Mouse (Mus musculus): ENCODE data around the gene Tyw3. TPM values are rescaled to one million over a fixed set of nuclear protein-coding genes. Genes with fewer than 3 reads are reported as not detected.
A peak's percentile ranks its signal among the peaks of the same experiment; 100 is the strongest.
"Not testable (repeated sequence)": the region's sequence is repeated elsewhere in the genome, so short reads cannot be mapped to it uniquely, and the experiment has no call there.

Gene Tyw3
- 1.9 and 2.2 TPM in 2 replicates for polyA plus RNA-seq (2012; rRNA removed)

- WGBS, result under 1% methylated on average over 38 of the region's 38 CpGs
- peak; percentile 86 for DNase-seq (ENCODE audit: low read depth, low spot score)
These were observed at the start of gene Tyw3 for GRCm38 (mm10) chr3:154596934-154597554. Tyw3 (minus strand) TSS chr3:154597104.

- no peak for DNase-seq (ENCODE audit: low read depth, low spot score)
- WGBS, result 88% methylated on average over 5 of the region's 5 CpGs
These were observed 36.2 kb upstream of the Tyw3 start for GRCm38 (mm10) chr3:154633091-154633490.

- DNase-seq (ENCODE audit: low read depth, low spot score), result not testable (repeated sequence)
- WGBS, result 43% methylated on average over 2 of the region's 2 CpGs
These were observed 34.4 kb upstream of the Tyw3 start for GRCm38 (mm10) chr3:154631281-154631680.

- DNase-seq (ENCODE audit: low read depth, low spot score), result no peak
These were observed 31.4 kb upstream of the Tyw3 start for GRCm38 (mm10) chr3:154628284-154628683.

GRCm38 (mm10) chr3:154616106-154616505, 19.2 kb upstream of the Tyw3 start:
- DNase-seq (ENCODE audit: low read depth, low spot score), result no peak
- 88% methylated on average over 4 of the region's 4 CpGs for WGBS

GRCm38 (mm10) chr3:154615304-154615703, 18.4 kb upstream of the Tyw3 start:
- 91% methylated on average over 7 of the region's 7 CpGs for WGBS
- DNase-seq (ENCODE audit: low read depth, low spot score), result no peak

- DNase-seq (ENCODE audit: low read depth, low spot score), result no peak
- WGBS, result 91% methylated on average over 8 of the region's 8 CpGs
These were observed 17.9 kb upstream of the Tyw3 start for GRCm38 (mm10) chr3:154614771-154615170.

GRCm38 (mm10) chr3:154611888-154612287, 15.0 kb upstream of the Tyw3 start:
- DNase-seq (ENCODE audit: low read depth, low spot score), result no peak
- WGBS, result 79% methylated on average over 3 of the region's 3 CpGs

- WGBS, result 85% methylated on average over 1 of the region's 1 CpGs
- DNase-seq (ENCODE audit: low read depth, low spot score), result no peak
These were observed 11.0 kb upstream of the Tyw3 start for GRCm38 (mm10) chr3:154607896-154608295.

- DNase-seq (ENCODE audit: low read depth, low spot score), result no peak
These were observed 8.0 kb upstream of the Tyw3 start for GRCm38 (mm10) chr3:154604871-154605270.

GRCm38 (mm10) chr3:154602141-154602540, 5.2 kb upstream of the Tyw3 start:
- DNase-seq (ENCODE audit: low read depth, low spot score), result no peak

More at GRCm38 (mm10) chr3:154604871-154605270, 8.0 kb upstream of the Tyw3 start:
- WGBS, result 75% methylated on average over 5 of the region's 5 CpGs

GRCm38 (mm10) chr3:154597561-154597960, 657 bp upstream of the Tyw3 start:
- WGBS, result 25% methylated on average over 7 of the region's 7 CpGs
- peak; percentile 18 for DNase-seq (ENCODE audit: low read depth, low spot score)

- peak; percentile 76 for DNase-seq (ENCODE audit: low read depth, low spot score)
- WGBS, result 1% methylated on average over 25 of the region's 25 CpGs
These were observed 393 bp downstream of the Tyw3 start, which contains the start of gene Cryz for GRCm38 (mm10) chr3:154596488-154596933. Cryz (plus strand) TSS chr3:154596711.

- WGBS, result 97% methylated on average over 6 of the region's 6 CpGs
- no peak for DNase-seq (ENCODE audit: low read depth, low spot score)
These were observed 2.7 kb downstream of the Tyw3 start for GRCm38 (mm10) chr3:154594156-154594555.

- no peak for DNase-seq (ENCODE audit: low read depth, low spot score)
- WGBS, result 87% methylated on average over 6 of the region's 6 CpGs
These were observed 3.3 kb downstream of the Tyw3 start for GRCm38 (mm10) chr3:154593596-154593995.

- WGBS, result 93% methylated on average over 3 of the region's 3 CpGs
- no peak for DNase-seq (ENCODE audit: low read depth, low spot score)
These were observed 5.3 kb downstream of the Tyw3 start for GRCm38 (mm10) chr3:154591621-154592020.

- 92% methylated on average over 5 of the region's 5 CpGs for WGBS
- no peak for DNase-seq (ENCODE audit: low read depth, low spot score)
These were observed 5.9 kb downstream of the Tyw3 start for GRCm38 (mm10) chr3:154590971-154591370.

GRCm38 (mm10) chr3:154584351-154584750, 12.6 kb downstream of the Tyw3 start:
- 84% methylated on average over 8 of the region's 8 CpGs for WGBS

GRCm38 (mm10) chr3:154577895-154578294, 19.0 kb downstream of the Tyw3 start:
- no peak for DNase-seq (ENCODE audit: low read depth, low spot score)
- 73% methylated on average over 8 of the region's 8 CpGs for WGBS

More at GRCm38 (mm10) chr3:154584351-154584750, 12.6 kb downstream of the Tyw3 start:
- DNase-seq (ENCODE audit: low read depth, low spot score), result no peak

- WGBS, result 27% methylated on average over 6 of the region's 6 CpGs
- DNase-seq (ENCODE audit: low read depth, low spot score), result no peak
These were observed 23.2 kb downstream of the Tyw3 start for GRCm38 (mm10) chr3:154573666-154574065.

- 12% methylated on average over 12 of the region's 12 CpGs for WGBS
- peak; percentile 46 for DNase-seq (ENCODE audit: low read depth, low spot score)
These were observed 24.4 kb downstream of the Tyw3 start for GRCm38 (mm10) chr3:154572341-154572972.
